Mouse (Mus musculus) cerebellum, adult 2 months (tissue): ENCODE results near the gene Actb.

Experiments
- CTCF ChIP-seq: fragments of 200-500 bp; IDR thresholded peaks from 2 replicates; pipeline ENCODE4 v1.5.1; 2011; ENCODE audit warnings: low read depth, mild to moderate bottlenecking, control low read depth, low read length, moderate library complexity, borderline replicate concordance; ENCODE audit not compliant: insufficient read depth
- POLR2A ChIP-seq: fragments of 200-500 bp; IDR thresholded peaks from 2 replicates; pipeline ENCODE4 v1.6.1; 2011; ENCODE audit warnings: low read length, control low read depth, borderline replicate concordance; ENCODE audit not compliant: insufficient read depth

- no peak for TF ChIP-seq CTCF
- no peak for TF ChIP-seq POLR2A
These were observed 22.8 kb upstream of the Actb start for GRCm38 (mm10) chr5:142929400-142929752.
